Mouse (Mus musculus) ES-CJ7 (cell line): ENCODE results near the gene Hjurp.

ENCODE experiments used
- DNase-seq: peaks from one replicate; pipeline ENCODE4 v3.0.0; 2011; ENCODE audit warnings: low read depth, low spot score

The Hjurp gene

DNA sequence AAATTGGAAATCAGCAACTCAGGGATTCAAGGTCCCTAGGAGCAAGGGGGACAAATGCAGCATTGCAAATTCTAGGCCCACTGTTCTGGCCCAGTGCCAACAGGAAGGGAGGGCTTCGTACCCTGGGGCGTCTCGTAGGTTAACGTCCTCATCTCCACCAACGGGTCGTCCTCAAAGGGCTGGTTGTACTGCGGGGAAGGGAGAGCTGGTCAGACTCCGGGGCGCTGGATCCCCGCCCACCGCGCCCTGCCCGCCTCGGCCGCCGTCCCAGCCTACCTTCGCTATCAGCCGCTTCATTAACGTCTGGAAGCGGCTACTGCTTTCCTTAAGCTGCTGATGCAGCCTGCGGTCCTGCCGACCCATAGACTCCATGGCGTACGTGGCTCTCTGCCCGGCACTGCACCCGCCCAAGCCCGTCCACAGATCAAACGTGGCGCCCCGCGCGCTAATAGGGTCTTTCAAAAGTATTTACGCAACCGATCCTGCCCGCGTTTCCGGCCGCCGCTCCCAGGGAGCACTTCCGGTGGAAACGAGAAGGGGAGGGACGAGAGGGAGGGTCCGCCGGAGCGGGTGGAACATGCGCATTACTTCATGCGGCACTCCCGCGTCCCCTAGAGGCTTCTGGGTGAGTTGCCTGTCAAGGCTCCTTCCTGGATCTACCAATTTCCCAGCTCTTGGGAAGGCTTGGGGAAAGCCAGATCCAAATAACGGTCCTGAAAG, at the start of gene Hjurp, which contains the start of gene Trpm8:
Gene Hjurp (minus strand): TSS at position 536 of the 720 bp plus-strand sequence.
Gene Trpm8 (plus strand): TSS at position 564 of the 720 bp plus-strand sequence.
- DNase-seq = peak; percentile 100

- no peak for DNase-seq
Measured at GRCm38 (mm10) chr1:88323101-88323500, 45.7 kb upstream of the Hjurp start.

DNA sequence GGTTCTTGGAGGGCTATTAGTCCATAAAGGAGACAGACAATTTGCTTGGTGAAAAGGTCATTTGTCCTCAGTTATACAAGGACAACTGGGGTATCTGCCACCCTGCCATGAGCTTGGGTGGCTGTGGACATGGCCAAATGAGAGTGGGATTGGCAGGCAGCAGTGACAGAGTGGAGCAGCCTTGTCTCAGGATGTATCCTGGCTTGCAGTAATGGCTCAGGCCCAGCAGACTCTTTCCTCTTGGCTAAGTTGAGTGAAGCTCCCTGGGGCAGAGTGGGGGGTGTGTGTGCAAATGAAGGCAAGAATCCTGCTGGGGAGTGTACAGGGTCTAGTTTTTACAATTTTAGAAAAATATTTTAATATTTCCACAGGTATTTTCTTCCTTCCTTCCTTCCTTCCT, 44.7 kb upstream of the Hjurp start:
- no peak for DNase-seq

- no peak for DNase-seq
Measured at GRCm38 (mm10) chr1:88320821-88321395, 43.5 kb upstream of the Hjurp start.

- DNase-seq = peak; percentile 76
Measured at GRCm38 (mm10) chr1:88318531-88319060, 41.2 kb upstream of the Hjurp start.

- DNase-seq = no peak
Measured at GRCm38 (mm10) chr1:88317279-88317678, 39.8 kb upstream of the Hjurp start.

- DNase-seq = no peak
Measured at GRCm38 (mm10) chr1:88310349-88310748, 32.9 kb upstream of the Hjurp start.

DNA sequence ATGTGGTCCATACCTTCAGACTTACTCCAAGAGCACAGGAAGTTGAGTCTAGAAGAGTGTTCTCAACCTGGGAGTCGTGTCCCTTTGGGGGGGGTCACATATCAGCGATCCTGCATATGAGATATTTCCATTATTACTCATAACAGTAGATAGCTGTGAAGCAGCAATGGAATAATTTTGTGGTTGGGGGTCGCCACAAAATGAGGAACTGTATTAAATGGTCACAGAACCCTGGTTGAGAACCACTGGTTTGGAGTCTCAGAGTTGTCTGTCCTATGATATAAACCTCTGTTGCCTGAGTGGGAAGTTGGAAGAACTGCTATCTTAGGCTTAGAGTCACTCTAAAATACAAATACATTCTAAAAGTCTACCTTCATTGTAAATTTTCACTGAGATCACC, 32.5 kb upstream of the Hjurp start:
- no peak for DNase-seq

DNA sequence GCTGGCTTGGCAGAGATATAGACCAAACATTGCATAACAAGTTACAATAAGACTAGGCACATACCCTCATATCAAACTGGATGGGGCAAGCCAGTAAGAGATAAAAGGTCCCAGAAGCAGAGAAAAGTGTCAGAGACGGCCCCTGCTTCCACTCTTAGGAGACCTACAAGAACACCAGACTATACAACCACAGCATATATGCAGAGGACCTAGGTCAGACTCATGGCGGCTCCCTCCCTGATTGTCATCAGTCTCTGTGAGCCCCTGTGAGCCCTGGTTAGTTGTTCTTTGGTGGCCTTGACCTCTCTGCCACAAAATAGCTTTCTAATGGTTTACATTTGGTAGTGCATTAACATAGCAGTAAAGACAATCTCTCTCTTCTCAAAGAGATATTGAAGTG, 31.6 kb upstream of the Hjurp start:
- no peak for DNase-seq

DNA sequence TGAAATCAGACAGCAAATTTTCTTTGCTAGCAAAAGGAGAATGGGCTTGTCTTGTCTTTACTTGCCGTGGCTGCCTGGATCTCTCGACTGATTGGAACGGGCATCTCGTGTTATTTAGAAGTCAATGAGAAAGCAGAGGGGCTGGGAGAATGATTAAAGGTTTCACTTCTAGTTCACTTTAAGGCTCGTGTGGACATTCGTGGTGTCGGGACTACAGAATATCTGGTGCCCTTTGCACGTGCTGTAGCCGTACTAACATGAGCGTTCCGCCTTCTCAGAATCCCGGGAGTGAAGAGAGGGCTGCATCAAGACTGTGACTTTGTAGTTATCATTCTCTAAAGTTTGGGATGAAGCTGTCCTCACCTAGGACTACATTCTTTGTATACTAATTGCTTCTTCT, 29.7 kb upstream of the Hjurp start:
- no peak for DNase-seq

DNA sequence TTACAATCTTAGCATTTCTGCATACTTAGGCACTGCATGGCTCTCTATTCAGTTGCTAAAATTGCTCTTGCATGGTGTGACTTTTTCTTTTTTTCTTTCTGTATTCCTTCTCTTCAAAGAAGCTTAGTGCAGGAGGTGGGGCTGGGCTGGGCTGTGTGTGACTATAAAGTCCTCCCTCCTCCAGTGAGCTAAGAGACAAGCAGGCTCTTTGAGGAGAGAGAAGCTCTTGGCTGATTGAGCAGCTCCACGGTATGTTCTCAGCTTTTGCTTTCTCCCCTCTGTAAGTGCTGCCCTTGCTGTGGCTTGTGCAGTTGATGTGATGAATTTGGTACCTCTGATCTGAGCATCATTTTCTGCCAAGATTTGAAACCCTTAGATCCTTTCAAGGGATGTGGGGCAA, 29.1 kb upstream of the Hjurp start:
- DNase-seq = no peak

GRCm38 (mm10) chr1:88305018-88305795, 27.8 kb upstream of the Hjurp start:
- no peak for DNase-seq

- DNase-seq = no peak
Measured at GRCm38 (mm10) chr1:88304261-88304985, 27.0 kb upstream of the Hjurp start.

DNA sequence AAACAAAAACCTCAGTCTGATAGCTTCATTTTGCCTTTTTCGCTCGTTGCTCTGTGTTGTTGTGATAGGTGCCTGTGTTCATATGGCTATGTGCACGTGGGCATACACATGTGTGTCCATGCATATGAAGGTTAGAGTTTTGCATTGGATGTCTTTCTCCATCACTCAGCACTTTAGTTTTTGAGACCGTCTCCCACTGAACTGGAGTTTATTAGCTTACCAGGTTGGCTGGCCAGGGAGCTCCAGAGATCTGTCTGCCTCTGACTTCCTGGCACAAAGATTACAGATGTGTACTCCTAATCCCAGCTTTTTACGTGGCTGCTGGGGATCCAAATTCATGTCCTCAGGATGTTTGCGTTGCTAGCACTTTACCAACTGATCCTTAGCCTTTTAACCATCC, 26.3 kb upstream of the Hjurp start:
- DNase-seq = no peak

DNA sequence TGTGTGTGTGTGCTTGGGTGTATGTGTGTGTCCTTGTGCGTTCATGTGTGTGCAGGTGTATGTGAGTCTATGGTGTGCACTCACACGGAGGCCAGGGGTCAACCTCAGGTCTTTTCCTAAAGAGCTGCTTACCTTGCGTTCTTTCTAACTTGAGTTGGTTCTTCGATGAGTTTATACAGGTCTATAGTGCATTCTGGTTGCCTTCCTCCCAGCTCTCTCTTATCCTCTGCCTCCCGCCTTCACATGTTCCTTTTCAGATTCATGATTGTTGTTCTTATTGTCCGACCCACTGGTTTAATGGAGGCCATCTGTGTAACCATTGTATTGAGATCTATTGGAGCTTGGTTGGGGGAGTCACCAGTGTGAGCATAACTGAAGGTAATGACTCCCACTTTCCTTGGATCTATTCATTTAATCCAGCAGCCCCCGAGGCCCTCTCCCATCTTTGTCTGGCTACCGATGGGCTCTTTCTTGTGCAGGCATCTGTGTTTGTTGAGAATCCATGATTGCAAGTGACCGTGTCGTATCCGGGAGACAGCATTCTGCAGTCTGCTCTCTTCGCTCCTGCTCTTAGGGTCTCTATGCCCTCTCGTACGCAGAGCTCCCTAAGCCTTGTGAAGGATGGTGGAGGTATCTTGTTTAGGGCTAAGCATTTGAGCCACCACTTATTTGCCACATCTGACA, 24.8 kb upstream of the Hjurp start:
- DNase-seq = no peak

- DNase-seq = peak; percentile 68
Measured at GRCm38 (mm10) chr1:88301121-88302014, 23.9 kb upstream of the Hjurp start.

DNA sequence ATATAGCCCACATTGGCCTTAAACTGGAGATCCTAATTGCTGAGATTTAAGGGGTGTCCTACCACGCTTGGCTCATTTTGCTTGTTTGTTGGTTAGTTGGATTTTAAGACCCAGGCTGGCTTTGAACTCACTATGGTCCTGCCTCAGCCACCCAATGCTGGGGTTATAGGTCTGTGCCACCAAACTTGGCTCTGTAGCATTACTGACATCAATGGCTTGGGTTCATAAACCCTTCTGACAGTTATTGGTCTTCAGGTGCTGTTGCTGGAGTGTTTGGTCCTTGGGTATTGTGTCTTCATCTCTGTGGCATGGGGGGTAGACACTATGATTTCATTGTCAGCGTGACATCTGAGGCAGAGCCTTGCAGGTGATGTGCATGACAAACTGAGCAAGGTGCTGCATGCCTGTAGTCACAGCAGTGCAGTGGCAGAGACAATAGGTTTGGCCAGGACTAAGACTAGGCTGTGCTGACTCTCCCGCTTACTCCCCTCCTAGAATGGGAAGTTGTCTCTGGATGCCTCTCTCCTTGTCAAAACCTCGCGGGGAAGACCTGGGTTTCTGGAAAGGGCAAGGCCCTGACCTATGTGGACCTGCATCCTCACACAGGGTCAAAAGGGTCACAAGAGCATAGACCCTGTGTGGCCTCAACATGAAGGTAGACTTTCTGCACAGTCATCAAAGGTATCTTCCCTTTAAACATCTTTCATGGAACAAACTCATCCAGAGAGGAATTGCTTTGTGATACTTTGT, 23.0 kb upstream of the Hjurp start:
- DNase-seq = no peak

DNA sequence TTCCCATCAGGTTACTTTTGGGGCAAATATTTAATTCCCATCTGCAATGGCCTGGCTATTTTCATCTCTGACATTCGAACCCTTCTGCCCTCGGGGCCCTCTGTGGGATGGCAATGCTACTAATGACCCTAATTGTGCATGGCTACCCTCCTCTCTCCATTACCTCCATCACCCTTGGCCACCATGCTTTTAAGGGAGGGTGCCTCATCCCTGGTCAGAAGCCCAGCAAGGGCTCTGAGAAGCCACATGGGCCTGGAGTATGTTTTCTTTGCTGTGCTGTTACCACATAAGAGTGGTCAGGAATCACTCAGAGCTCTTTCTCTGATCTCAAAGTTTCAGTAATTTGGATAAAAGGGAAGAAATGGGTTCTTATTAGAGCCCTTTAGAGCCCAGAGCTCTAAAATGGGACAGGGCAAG, 22.1 kb upstream of the Hjurp start:
- no peak for DNase-seq
